Mouse (Mus musculus) forebrain, embryonic 10.5 days (tissue): ENCODE results near the gene Cage1. TPM values are rescaled to one million over a fixed set of nuclear protein-coding genes. Genes with fewer than 3 reads are reported as not detected.

ENCODE experiments used
- DNase-seq: peaks from one replicate; pipeline ENCODE4 v3.0.0-alpha.2; 2017; ENCODE audit warnings: low spot score; ENCODE audit errors: extremely low spot score
- H3K27ac ChIP-seq: fragments of 300-500 bp; sonication (generic); 2 replicates; pipeline ENCODE4 v1.5.1; 2016; ENCODE audit warnings: mild to moderate bottlenecking
- H3K27me3 ChIP-seq: fragments of 300-500 bp; sonication (generic); 2 replicates; pipeline ENCODE4 v1.6.1; 2016; ENCODE audit warnings: mild to moderate bottlenecking; ENCODE audit not compliant: poor library complexity, severe bottlenecking
- H3K36me3 ChIP-seq: fragments of 300-500 bp; sonication (generic); replicated peaks from 2 replicates; pipeline ENCODE4 v1.6.1; 2016; ENCODE audit warnings: mild to moderate bottlenecking, moderate library complexity
- H3K4me1 ChIP-seq: fragments of 300-500 bp; sonication (generic); 2 replicates; pipeline ENCODE4 v1.6.1; 2016
- H3K4me3 ChIP-seq: fragments of 300-500 bp; sonication (generic); 2 replicates; pipeline ENCODE4 v1.5.1; 2016; ENCODE audit warnings: mild to moderate bottlenecking, moderate library complexity
- H3K9me3 ChIP-seq: fragments of 300-500 bp; sonication (generic); 2 replicates; pipeline ENCODE4 v1.6.1; 2016; ENCODE audit warnings: mild to moderate bottlenecking, moderate library complexity
- WGBS: fragments of 180-500 bp; shearing (Covaris S2); methylation state at CpG from one replicate; pipeline ENCODE4 v1.1.7; 2016; 5-methylcytosine and 5-hydroxymethylcytosine counted together
- polyA plus RNA-seq: library from polyadenylated mRNA; unstranded; fragments of >200 nt; fragmentation: Nextera tagmentation; extraction: Ambion mirVana; gene quantifications from 2 replicates; pipeline ENCODE4 v1.2.1, GENCODE M21; 2016

Cage1 gene
- polyA plus RNA-seq, 1 experiment from 2014 or later: 1.1 TPM

- H3K9me3 ChIP-seq: no peaks in the 10 kb centered on the region
- H3K27ac ChIP-seq: no peak overlapping the region
- no peaks in the 10 kb centered on the region for H3K27me3 ChIP-seq
- no peaks in the 10 kb centered on the region for H3K4me1 ChIP-seq
- H3K4me3 ChIP-seq: no peak overlapping the region
- WGBS: 92% methylated on average over 3 of the region's 3 CpGs
- H3K36me3 ChIP-seq: peaks cover 100% of the 10 kb centered on the region
- no peak for DNase-seq
Observed at GRCm38 (mm10) chr13:38049888-38050287, 13.0 kb upstream of the Cage1 start.

- H3K36me3 ChIP-seq: peaks cover 34% of the 10 kb centered on the region
- WGBS: 60% methylated on average over 12 of the region's 12 CpGs
- H3K4me3 ChIP-seq: peak overlapping the region; percentile 89
- no peak for DNase-seq
- H3K27ac ChIP-seq: peak overlapping the region; percentile 85
- H3K4me1 ChIP-seq: peaks cover 23% of the 10 kb centered on the region
- no peaks in the 10 kb centered on the region for H3K27me3 ChIP-seq
- no peaks in the 10 kb centered on the region for H3K9me3 ChIP-seq
Observed at GRCm38 (mm10) chr13:38037811-38038210, 942 bp upstream of the Cage1 start.

- Histone ChIP-seq H3K27ac (peak within 1 kb of the TSS; percentile 85), H3K9me3 (no peaks in the 10 kb centered on the region), H3K4me1 (peaks cover 23% of the 10 kb centered on the region), H3K36me3 (peaks cover 21% of the 10 kb centered on the region), H3K27me3 (no peaks in the 10 kb centered on the region), H3K4me3 (peak within 1 kb of the TSS; percentile 89)
- peak; percentile 18 for DNase-seq
- 13% methylated on average over 37 of the region's 37 CpGs for WGBS
Observed at GRCm38 (mm10) chr13:38036343-38037043, 376 bp downstream of the Cage1 start, which contains the start of gene Riok1. Riok1 (plus strand) TSS chr13:38036995.

GRCm38 (mm10) chr13:38028407-38028806, 8.5 kb downstream of the Cage1 start:
- WGBS: 89% methylated on average over 4 of the region's 4 CpGs
- Histone ChIP-seq H3K9me3 (no peaks in the 10 kb centered on the region), H3K4me1 (no peaks in the 10 kb centered on the region), H3K36me3 (no peaks in the 10 kb centered on the region), H3K27me3 (no peaks in the 10 kb centered on the region), H3K4me3 (no peak overlapping the region), H3K27ac (no peak overlapping the region)
- no peak for DNase-seq

- no peak overlapping the region for H3K27ac ChIP-seq
- H3K27me3 ChIP-seq: no peaks in the 10 kb centered on the region
- DNase-seq: no peak
- no peaks in the 10 kb centered on the region for H3K36me3 ChIP-seq
- no peaks in the 10 kb centered on the region for H3K4me1 ChIP-seq
- 73% methylated on average over 6 of the region's 6 CpGs for WGBS
- no peaks in the 10 kb centered on the region for H3K9me3 ChIP-seq
- H3K4me3 ChIP-seq: no peak overlapping the region
Observed at GRCm38 (mm10) chr13:38027618-38028248, 9.1 kb downstream of the Cage1 start.

- Histone ChIP-seq H3K4me1 (no peaks in the 10 kb centered on the region), H3K27ac (no peak overlapping the region), H3K9me3 (no peaks in the 10 kb centered on the region), H3K27me3 (no peaks in the 10 kb centered on the region), H3K4me3 (no peak overlapping the region), H3K36me3 (no peaks in the 10 kb centered on the region)
- no peak for DNase-seq
- 35% methylated on average over 4 of the region's 4 CpGs for WGBS
Observed at GRCm38 (mm10) chr13:38025874-38026273, 11.0 kb downstream of the Cage1 start.

GRCm38 (mm10) chr13:38018791-38019190, 18.1 kb downstream of the Cage1 start:
- H3K9me3 ChIP-seq: 0 out of 2 replicates have a peak, but pooled peaks cover 3% of the 10 kb centered on the region
- 80% methylated on average over 3 of the region's 3 CpGs for WGBS
- DNase-seq: no peak

GRCm38 (mm10) chr13:38015591-38015990, 21.3 kb downstream of the Cage1 start:
- Histone ChIP-seq H3K4me3 (no peak overlapping the region), H3K27me3 (no peaks in the 10 kb centered on the region), H3K36me3 (no peaks in the 10 kb centered on the region), H3K4me1 (no peaks in the 10 kb centered on the region), H3K9me3 (0 out of 2 replicates have a peak, but pooled peaks cover 3% of the 10 kb centered on the region), H3K27ac (no peak overlapping the region)
- 91% methylated on average over 4 of the region's 4 CpGs for WGBS
- DNase-seq: no peak

More at GRCm38 (mm10) chr13:38018791-38019190, 18.1 kb downstream of the Cage1 start:
- no peak overlapping the region for H3K4me3 ChIP-seq
- no peaks in the 10 kb centered on the region for H3K27me3 ChIP-seq
- H3K27ac ChIP-seq: no peak overlapping the region
- H3K36me3 ChIP-seq: no peaks in the 10 kb centered on the region
- no peaks in the 10 kb centered on the region for H3K4me1 ChIP-seq

GRCm38 (mm10) chr13:38012436-38012835, 24.4 kb downstream of the Cage1 start:
- Histone ChIP-seq H3K4me1 (no peaks in the 10 kb centered on the region), H3K27me3 (no peaks in the 10 kb centered on the region), H3K4me3 (no peak overlapping the region), H3K27ac (no peak overlapping the region), H3K9me3 (no peaks in the 10 kb centered on the region), H3K36me3 (no peaks in the 10 kb centered on the region)
- DNase-seq: no peak
- 87% methylated on average over 5 of the region's 5 CpGs for WGBS

GRCm38 (mm10) chr13:38010444-38010910, 26.4 kb downstream of the Cage1 start:
- peak; percentile 13 for DNase-seq
- H3K36me3 ChIP-seq: no peaks in the 10 kb centered on the region
- no peaks in the 10 kb centered on the region for H3K9me3 ChIP-seq
- H3K27ac ChIP-seq: no peak overlapping the region
- H3K4me1 ChIP-seq: no peaks in the 10 kb centered on the region
- 87% methylated on average over 5 of the region's 5 CpGs for WGBS
- H3K27me3 ChIP-seq: no peaks in the 10 kb centered on the region
- H3K4me3 ChIP-seq: no peak overlapping the region

- no peaks in the 10 kb centered on the region for H3K9me3 ChIP-seq
- peak; percentile 8 for DNase-seq
- H3K4me1 ChIP-seq: no peaks in the 10 kb centered on the region
- WGBS: 88% methylated on average over 5 of the region's 5 CpGs
- no peaks in the 10 kb centered on the region for H3K36me3 ChIP-seq
- H3K27me3 ChIP-seq: no peaks in the 10 kb centered on the region
- H3K27ac ChIP-seq: no peak overlapping the region
- H3K4me3 ChIP-seq: no peak overlapping the region
Observed at GRCm38 (mm10) chr13:38009721-38010408, 27.0 kb downstream of the Cage1 start.

GRCm38 (mm10) chr13:38007972-38008371, 28.9 kb downstream of the Cage1 start:
- Histone ChIP-seq H3K9me3 (no peaks in the 10 kb centered on the region), H3K4me1 (no peaks in the 10 kb centered on the region), H3K4me3 (no peak overlapping the region), H3K27ac (no peak overlapping the region), H3K27me3 (no peaks in the 10 kb centered on the region), H3K36me3 (no peaks in the 10 kb centered on the region)
- no peak for DNase-seq
- 90% methylated on average over 2 of the region's 2 CpGs for WGBS

- Histone ChIP-seq H3K4me1 (no peaks in the 10 kb centered on the region), H3K4me3 (no peak overlapping the region), H3K27me3 (no peaks in the 10 kb centered on the region), H3K9me3 (no peaks in the 10 kb centered on the region), H3K27ac (no peak overlapping the region), H3K36me3 (no peaks in the 10 kb centered on the region)
- no peak for DNase-seq
- WGBS: 38% methylated on average over 1 of the region's 1 CpGs
Observed at GRCm38 (mm10) chr13:38002461-38002860, 34.4 kb downstream of the Cage1 start.
